Mouse (Mus musculus): ENCODE measurements around the gene Tia1. TPM values are rescaled to one million over a fixed set of nuclear protein-coding genes. Genes with fewer than 3 reads are reported as not detected.

Tia1 gene
- total RNA-seq, 1 experiment from 2014 or later: 146 TPM

- no peak for ATAC-seq (ENCODE audit: extremely low read depth, insufficient number of reproducible peaks, low FRiP score, poor library complexity, severe bottlenecking)
These were observed 70.1 kb downstream of the Tia1 start for GRCm38 (mm10) chr6:86474072-86474471.

- no peak for ATAC-seq (ENCODE audit: extremely low read depth, insufficient number of reproducible peaks, low FRiP score, poor library complexity, severe bottlenecking)
These were observed 70.7 kb downstream of the Tia1 start for GRCm38 (mm10) chr6:86474646-86475181.

GRCm38 (mm10) chr6:86475462-86476167 lies 71.6 kb downstream of the Tia1 start:
- ATAC-seq (ENCODE audit: extremely low read depth, insufficient number of reproducible peaks, low FRiP score, poor library complexity, severe bottlenecking): no peak

- no peak for ATAC-seq (ENCODE audit: extremely low read depth, insufficient number of reproducible peaks, low FRiP score, poor library complexity, severe bottlenecking)
These were observed 72.9 kb downstream of the Tia1 start for GRCm38 (mm10) chr6:86476931-86477330.

- no peak for ATAC-seq (ENCODE audit: extremely low read depth, insufficient number of reproducible peaks, low FRiP score, poor library complexity, severe bottlenecking)
These were observed 75.3 kb downstream of the Tia1 start for GRCm38 (mm10) chr6:86479311-86479710.

GRCm38 (mm10) chr6:86479816-86480188 lies 75.8 kb downstream of the Tia1 start:
- ATAC-seq (ENCODE audit: extremely low read depth, insufficient number of reproducible peaks, low FRiP score, poor library complexity, severe bottlenecking): no peak

GRCm38 (mm10) chr6:86480189-86480831 lies 76.3 kb downstream of the Tia1 start:
- ATAC-seq (ENCODE audit: extremely low read depth, insufficient number of reproducible peaks, low FRiP score, poor library complexity, severe bottlenecking): no peak

- no peak for ATAC-seq (ENCODE audit: extremely low read depth, insufficient number of reproducible peaks, low FRiP score, poor library complexity, severe bottlenecking)
These were observed 77.9 kb downstream of the Tia1 start for GRCm38 (mm10) chr6:86481871-86482270.

Other genes starting within 250 kb of the Tia1 start
- gene Tgfa, start 209.0 kb upstream of the Tia1 start, total RNA-seq (2017): 1.3 TPM in 1 of 2 replicates, not detected in the other
- gene Fam136a, start 38.6 kb upstream of the Tia1 start, total RNA-seq (2017): 15.3 and 23.0 TPM in 2 replicates
- 30.7 and 39.0 TPM in 2 replicates for gene Snrpg, start 32.9 kb upstream of the Tia1 start, total RNA-seq (2017)
- gene Pcyox1, start 7.1 kb upstream of the Tia1 start, total RNA-seq (2017): 14.5 and 15.2 TPM in 2 replicates
- 1.2 TPM in 1 of 2 replicates, not detected in the other for gene Gm44790, start 22.4 kb downstream of the Tia1 start, total RNA-seq (2017)
- gene C87436, start 34.2 kb downstream of the Tia1 start, total RNA-seq (2017): 46.2 and 53.4 TPM in 2 replicates
- 35.6 and 38.3 TPM in 2 replicates for gene Pcbp1, start 122.1 kb downstream of the Tia1 start, total RNA-seq (2017)
- gene Asprv1, start 223.9 kb downstream of the Tia1 start, total RNA-seq (2017): 195 and 207 TPM in 2 replicates